Mouse (Mus musculus) right cerebral cortex, postnatal 10 days (tissue): ENCODE results near the gene Hist1h3e.
"Not testable (repeated sequence)": the region's sequence is repeated elsewhere in the genome, so short reads cannot be mapped to it uniquely, and the experiment has no call there.

Source experiments
- DNase-seq, 2 experiments: peaks; one replicate each; pipeline ENCODE4 v3.0.0; 2021; ENCODE audit warnings: low spot score in 2 of 2

Gene Hist1h3e

DNA sequence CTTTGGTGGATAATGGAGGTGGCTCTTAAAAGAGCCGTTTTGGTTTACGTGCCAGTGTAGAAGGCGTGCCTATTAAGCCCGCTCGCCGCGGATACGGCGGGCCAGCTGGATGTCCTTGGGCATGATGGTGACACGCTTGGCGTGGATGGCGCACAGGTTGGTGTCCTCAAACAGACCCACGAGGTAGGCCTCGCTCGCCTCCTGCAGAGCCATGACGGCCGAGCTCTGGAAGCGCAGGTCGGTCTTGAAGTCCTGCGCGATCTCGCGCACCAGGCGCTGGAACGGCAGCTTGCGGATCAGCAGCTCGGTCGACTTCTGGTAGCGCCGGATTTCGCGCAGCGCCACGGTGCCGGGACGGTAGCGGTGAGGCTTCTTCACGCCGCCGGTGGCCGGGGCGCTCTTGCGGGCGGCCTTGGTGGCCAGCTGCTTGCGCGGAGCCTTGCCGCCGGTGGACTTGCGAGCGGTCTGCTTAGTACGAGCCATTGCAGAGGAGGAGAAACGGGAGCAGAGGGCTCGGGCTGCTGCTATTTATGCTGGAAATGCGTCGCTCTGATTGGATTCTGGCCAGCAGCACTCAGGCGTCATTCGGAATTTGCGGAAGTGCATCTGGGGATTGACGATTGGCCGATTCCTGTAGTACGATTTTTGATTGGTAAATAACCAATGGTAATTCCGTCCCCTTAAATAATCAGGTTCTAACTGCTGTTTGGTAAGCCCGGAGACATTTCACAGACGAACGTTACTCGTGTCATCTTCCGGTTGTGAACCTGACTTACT is at the start of gene Hist1h3e:
Hist1h3e (minus strand) TSS at position 487 of the 777 bp plus-strand sequence.
- DNase-seq: peak; percentile 97 to 98

DNA sequence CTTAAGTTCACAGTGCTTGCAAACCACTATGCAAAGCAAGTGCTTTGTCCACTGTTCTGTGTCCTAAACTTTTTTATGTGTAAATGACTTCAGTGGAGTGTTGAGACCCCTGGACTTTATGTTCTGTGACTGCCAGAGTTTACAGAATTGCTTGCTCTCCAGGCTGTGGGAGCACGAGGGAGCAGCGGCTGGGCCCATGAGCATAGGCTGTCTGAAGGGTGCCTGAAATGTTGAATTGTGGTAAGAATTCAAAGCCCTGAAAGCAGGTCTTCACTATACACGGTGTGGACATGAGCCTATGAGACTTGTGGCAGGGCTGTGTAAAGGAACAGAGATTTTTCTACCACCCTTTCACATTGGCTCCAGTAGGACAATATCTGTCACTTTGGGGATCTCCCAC is 49.5 kb upstream of the Hist1h3e start:
- DNase-seq: no peak

DNA sequence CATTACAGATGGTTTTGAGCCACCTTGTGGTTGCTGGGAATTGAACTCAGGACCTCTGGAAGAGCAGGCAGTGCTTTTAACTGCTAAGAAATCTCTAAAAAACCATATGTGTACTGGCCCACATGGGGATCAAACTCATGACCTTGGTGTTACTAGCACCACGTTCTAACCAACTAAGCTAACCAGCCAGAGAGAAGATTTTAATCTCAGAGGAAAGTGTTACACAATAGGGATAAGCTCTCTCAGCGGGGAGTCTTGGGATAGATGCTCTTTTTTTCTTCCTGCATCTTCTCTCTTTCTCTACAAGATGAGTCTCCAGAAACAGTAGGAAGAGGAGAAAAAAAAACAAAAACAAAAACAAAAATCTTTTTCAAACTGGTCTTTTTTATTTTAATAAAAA is 48.2 kb upstream of the Hist1h3e start:
- DNase-seq: no peak

- no peak for DNase-seq
These were observed 47.7 kb upstream of the Hist1h3e start for GRCm38 (mm10) chr13:23609844-23610243.

DNA sequence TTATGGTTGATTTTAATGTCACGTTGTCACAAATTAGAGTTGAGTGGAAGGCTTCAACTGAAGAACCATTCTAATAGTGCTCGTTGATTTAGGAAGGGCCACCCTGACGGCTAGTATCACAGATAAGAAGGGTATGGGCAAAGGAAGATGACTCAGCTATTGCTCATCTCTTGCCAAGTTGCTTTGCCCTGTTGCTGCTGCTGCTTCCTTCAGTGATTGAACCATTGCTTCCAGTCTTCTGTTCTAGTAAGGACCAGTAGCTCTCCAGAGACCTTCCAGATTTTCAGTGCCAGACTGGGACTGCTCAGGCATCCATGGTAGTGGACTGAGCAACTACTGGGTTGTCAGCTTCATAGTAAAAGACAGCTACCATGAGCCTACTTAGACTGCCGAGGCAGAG is 47.0 kb upstream of the Hist1h3e start:
- no peak for DNase-seq

DNA sequence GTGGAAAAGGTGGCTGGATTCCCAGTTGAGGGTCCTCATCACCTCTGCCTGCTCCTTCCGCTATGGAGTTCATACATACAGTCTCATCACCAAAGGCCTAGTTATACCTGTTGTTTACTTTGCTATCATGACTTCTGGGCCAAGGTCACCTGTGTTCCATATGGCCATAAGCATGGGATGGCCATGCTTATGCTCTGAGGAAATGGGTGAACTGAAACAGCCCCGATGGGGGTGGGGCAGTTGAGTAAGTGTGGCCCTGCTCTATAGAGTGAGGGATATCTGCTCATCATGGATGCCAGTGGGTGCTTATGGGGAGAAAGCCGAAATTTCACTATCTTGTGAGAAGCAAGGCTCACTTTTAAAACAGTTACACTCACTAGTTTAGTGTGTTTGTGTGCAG is 42.9 kb upstream of the Hist1h3e start:
- DNase-seq: no peak

DNA sequence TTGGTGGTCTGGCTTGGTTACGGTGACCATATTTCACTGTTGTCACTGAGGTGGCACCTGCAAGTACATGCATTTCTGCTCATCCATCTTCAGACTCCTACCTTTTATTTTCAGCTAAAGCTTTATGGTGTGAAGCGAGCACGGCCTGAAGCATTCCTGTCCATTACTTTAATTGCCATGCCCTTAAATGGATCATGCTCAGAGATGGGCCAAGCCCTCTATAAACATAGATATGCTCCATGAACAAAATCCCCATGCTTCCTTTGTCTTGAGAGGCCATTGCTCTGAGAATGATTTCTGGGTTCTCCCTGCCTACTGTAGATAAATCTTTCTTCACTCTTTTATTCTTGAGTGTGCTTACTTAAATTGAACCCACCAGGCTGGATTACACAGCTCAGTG is 42.3 kb upstream of the Hist1h3e start:
- no peak for DNase-seq

GRCm38 (mm10) chr13:23603182-23603699 is 41.1 kb upstream of the Hist1h3e start:
- DNase-seq: no peak

DNA sequence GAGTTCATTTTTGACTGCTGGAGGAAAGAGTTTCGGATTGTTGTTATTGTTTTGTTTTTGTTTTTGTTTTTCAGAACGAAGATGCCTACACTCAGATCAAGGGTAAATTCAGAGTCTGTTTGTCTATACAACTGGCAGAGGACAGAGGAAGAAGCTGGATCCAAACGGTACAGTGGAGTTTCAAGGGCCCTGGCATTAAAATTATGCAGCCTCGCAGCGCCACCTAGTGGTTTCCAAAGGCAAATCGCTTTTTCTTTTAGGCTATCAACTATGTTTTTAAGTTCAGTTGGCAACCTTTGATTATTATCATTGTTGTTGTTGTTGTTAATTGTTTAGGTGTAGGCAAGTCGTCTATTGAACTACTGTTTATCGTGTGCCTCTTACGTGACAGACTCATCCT is 35.8 kb upstream of the Hist1h3e start:
- peak; percentile 58 to 84 for DNase-seq

DNA sequence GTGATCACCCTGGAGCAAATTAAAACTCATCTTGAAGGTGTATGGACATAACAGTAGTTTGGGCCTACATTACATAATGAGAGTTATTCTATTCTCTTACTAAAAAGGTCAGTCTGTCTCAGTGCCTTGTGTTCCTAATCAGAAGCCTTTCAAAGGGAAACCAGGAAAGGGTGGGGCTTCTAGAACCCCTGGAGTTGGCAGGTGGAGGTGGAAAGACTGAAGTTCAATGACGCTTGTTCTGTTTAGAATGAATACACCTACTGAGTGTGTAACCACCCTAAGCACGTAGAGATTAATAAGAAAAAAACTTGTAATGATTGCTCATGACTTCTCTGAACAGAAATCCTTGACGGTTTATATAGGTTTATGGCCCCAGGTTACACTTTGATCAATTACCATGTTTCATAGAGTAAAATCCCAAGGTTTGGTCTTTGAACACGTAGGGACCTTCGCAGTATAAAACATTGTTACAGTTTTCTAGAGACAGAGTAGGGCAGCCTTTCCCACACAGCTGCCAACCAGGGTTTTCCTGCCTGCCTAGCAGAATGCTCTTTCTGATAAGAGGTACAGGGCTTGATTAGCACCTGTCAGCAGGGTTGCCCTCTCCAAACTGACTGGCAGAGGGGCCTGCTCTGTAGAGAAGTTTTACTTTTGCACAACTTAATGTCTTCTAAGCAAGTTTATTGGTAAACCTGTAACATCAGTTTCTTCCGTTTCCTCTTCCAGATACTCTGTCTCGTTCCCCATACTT is 33.6 kb upstream of the Hist1h3e start:
- DNase-seq: no peak

GRCm38 (mm10) chr13:23595185-23595584 is 33.0 kb upstream of the Hist1h3e start:
- DNase-seq: no peak

DNA sequence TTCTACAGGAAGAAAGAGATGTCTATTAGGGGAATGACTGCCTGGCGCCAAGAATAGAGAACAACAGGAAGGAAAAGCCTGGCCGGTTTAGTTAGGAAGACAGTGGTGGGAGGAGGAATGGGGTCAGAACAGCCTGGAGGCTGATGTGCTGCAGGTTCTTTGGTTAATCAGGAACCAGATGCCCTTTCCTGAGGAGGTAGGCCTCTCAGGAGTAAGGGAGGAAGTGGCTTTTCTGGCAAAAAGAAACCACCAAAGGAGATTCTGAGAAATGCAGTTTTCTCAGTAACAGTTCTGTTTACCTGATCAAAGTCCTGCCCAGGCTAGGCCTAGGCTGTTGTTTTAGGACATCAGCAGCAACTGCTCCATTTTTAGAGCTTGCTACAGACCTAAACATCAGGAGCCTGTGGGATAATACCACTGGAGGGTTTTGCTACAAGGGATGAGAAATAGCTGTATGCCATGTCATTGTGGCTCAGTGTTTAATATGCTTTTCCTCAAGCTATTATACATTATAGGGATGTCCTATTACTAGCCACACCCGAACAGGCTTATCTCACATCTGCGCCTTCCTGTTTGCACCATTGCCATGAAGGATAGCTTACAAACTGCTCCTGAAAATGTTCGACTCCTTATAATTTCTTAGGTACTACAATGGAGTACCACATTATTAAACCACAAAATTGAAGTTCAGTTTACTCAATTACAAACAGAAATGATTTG is 31.0 kb upstream of the Hist1h3e start:
- DNase-seq: no peak

DNA sequence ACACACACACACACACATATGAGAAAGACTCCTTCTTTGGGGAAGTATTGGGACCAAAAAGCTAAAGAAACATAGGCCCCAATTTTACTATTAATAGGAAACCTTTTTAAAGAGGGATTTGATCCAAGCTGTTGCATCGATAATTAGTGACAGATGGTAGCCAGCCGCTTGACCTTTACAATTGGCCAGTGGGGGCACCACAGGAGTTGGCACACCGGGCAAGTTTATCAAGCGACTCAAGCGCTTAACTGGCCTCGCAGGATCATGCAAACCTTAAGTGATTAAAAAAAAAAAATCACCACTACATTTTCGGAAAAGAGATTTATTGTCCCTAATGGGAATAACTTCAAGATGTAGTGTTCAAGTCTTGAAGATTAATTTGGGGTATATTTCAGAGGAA is 30.4 kb upstream of the Hist1h3e start:
- DNase-seq: no peak

- not testable (repeated sequence) for DNase-seq
These were observed 29.7 kb upstream of the Hist1h3e start for GRCm38 (mm10) chr13:23591886-23592285.

GRCm38 (mm10) chr13:23591206-23591605 is 29.0 kb upstream of the Hist1h3e start:
- no peak for DNase-seq

- DNase-seq: no peak
These were observed 24.7 kb upstream of the Hist1h3e start for GRCm38 (mm10) chr13:23586940-23587225.

DNA sequence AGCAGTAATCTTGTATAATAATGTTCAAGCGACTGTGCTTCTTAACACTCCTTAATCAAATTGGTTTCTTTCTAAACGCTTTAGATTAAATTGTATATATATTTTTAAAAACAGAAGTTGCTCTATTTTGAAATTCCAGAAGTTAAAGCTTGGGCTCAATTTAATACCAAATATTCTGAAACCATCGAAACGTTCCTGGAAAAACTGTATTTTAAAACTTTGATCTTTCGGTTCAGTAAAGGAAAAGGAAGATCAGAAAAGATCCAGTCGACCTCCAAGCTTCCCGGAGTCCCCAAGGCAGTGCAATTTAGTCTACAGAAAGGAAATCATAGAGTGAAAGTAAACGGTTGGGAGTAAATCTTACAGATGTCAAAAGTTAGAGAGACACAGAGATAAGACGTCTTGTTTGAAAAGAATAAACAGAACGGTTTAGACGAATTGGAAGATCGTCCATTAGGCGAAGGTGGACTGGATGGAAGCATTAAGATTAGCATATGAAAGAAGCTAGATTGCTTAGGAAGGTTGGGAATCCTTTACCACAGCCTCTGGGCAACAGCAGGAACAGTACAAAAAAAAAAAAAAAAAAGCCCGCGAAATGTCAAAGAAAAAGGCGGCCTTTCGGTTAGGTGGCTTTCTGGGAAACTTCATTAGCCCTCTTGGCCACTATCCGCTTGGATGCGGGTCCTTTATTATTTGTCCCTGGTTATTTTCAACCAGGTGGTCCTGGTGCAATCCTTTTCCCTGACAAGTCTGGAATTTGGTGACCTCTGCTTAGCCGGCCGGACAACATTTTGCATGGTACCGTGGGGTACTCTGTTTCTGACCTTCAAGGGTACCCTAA is 24.1 kb upstream of the Hist1h3e start:
- no peak for DNase-seq

DNA sequence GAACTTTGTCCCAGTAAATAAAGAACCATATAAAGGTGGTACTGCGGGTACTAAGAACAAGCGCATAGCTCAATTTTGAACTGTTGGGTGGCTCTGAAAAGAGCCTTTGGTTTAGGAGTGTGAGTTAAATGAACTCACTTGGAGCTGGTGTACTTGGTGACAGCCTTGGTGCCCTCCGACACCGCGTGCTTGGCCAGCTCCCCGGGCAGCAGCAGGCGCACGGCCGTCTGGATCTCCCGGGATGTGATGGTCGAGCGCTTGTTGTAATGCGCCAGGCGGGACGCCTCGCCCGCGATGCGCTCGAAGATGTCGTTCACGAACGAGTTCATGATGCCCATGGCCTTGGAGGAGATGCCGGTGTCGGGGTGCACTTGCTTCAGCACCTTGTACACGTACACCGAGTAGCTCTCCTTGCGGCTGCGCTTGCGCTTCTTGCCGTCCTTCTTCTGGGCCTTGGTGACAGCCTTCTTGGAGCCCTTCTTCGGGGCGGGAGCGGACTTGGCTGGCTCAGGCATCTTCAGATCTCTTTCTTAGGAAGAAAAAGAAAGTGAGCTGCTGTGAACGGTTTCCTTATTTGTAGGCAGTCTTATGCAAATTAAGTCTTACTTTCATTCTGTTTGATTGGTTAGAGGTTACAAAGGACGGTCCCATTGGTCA is 23.4 kb upstream of the Hist1h3e start:
- peak; percentile 80 to 84 for DNase-seq

DNA sequence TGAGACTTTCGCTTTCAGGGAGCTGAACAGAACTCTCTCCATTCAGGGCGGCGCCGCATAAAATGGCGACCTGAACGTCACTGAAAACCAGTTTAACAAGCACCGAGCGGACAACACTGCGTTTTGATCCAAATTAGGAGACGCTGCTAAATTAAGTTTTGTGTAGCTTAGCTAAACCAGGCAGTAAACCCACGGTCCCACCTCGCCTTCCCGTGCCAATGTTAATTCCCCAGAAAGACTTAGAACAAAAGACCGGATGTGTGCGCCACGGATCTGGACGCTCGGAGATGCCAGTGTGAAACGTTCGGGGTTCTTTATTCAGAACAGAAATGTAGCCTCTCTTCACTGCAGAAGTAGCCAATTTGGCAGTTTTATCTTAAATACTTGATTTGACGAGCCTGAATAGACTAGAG is 22.9 kb upstream of the Hist1h3e start:
- DNase-seq: peak; percentile 76 to 77

- DNase-seq: no peak
These were observed 22.2 kb upstream of the Hist1h3e start for GRCm38 (mm10) chr13:23584331-23584730.
